Mouse (Mus musculus) CH12.LX (cell line): ENCODE measurements around the gene Cavin4. TPM values are rescaled to one million over a fixed set of nuclear protein-coding genes. Genes with fewer than 3 reads are reported as not detected.

Experiments
- DNase-seq: peaks from one replicate; pipeline ENCODE4 v3.0.0-alpha.2; 2013; ENCODE audit errors: extremely low read depth
- H3K27ac ChIP-seq: 2 replicates; pipeline ENCODE4 v1.5.1; 2012; ENCODE audit warnings: low read depth, mild to moderate bottlenecking, control low read depth, moderate library complexity; ENCODE audit not compliant: insufficient read depth
- H3K27me3 ChIP-seq: replicated peaks from 2 replicates; pipeline ENCODE3; 2012; ENCODE audit warnings: inconsistent platforms
- H3K36me3 ChIP-seq, 2 experiments: replicated peaks in 1 of 2; 2 replicates each; pipeline versions ENCODE3 to v1.6.1; 2012; ENCODE audit warnings: inconsistent platforms in 1 of 2, low read length in 1 of 2, mild to moderate bottlenecking in 1 of 2, mixed read lengths in 1 of 2, moderate library complexity in 1 of 2; ENCODE audit not compliant: control insufficient read depth in 1 of 2, insufficient read depth in 1 of 2
- H3K4me1 ChIP-seq, 2 experiments: 2 replicates each; pipeline ENCODE4 v1.6.1; 2012; ENCODE audit warnings: inconsistent platforms in 1 of 2, moderate library complexity in 1 of 2; ENCODE audit not compliant: insufficient read depth in 2 of 2, control insufficient read depth in 1 of 2
- H3K4me2 ChIP-seq: 2 replicates; pipeline ENCODE4 v1.6.1; 2012; ENCODE audit warnings: low read depth, mild to moderate bottlenecking, control low read depth; ENCODE audit not compliant: poor library complexity, insufficient read depth, severe bottlenecking
- H3K4me3 ChIP-seq, 3 experiments: fragments of 150-350 bp in 1 of 3; sonication (generic) in 1 of 3; replicated peaks in 1 of 3; 2 replicates each; pipeline versions ENCODE3 to v1.5.1; 2011 to 2012; ENCODE audit warnings: low read depth in 2 of 3, low read length in 2 of 3, mild to moderate bottlenecking in 2 of 3, moderate library complexity in 2 of 3, control low read depth in 1 of 3, improper control_type of control experiment in 1 of 3, inconsistent platforms in 1 of 3, mixed read lengths in 1 of 3; ENCODE audit not compliant: poor library complexity in 1 of 3
- H3K79me2 ChIP-seq: replicated peaks from 2 replicates; pipeline ENCODE4 v1.6.1; 2012; ENCODE audit warnings: mild to moderate bottlenecking, moderate library complexity; ENCODE audit not compliant: control insufficient read depth, poor library complexity, insufficient read depth, severe bottlenecking; ENCODE audit errors: extremely low read depth
- H3K9ac ChIP-seq: 2 replicates; pipeline ENCODE4 v1.6.1; 2012; ENCODE audit warnings: low read depth, mild to moderate bottlenecking, control low read depth, moderate library complexity; ENCODE audit not compliant: insufficient read depth
- H3K9me3 ChIP-seq: replicated peaks from 2 replicates; pipeline ENCODE3; 2012; ENCODE audit warnings: low read length, inconsistent platforms, mixed read lengths
- BHLHE40 ChIP-seq: IDR thresholded peaks from 2 replicates; pipeline ENCODE4 v1.6.1; 2011; ENCODE audit warnings: mild to moderate bottlenecking, low read depth, low read length, improper control_type of control experiment
- CTCF ChIP-seq, 2 experiments: IDR thresholded peaks in 1 of 2; conservative IDR thresholded peaks in 1 of 2; 2 replicates each; pipeline ENCODE4 v1.5.1; 2011 to 2012; ENCODE audit warnings: low read depth in 2 of 2, low read length in 2 of 2, improper control_type of control experiment in 1 of 2, inconsistent platforms in 1 of 2, mild to moderate bottlenecking in 1 of 2, moderate library complexity in 1 of 2
- EP300 ChIP-seq: IDR thresholded peaks from 2 replicates; pipeline ENCODE4 v1.6.1; 2011; ENCODE audit warnings: low read length, improper control_type of control experiment
- ETS1 ChIP-seq: conservative IDR thresholded peaks from 2 replicates; pipeline ENCODE4 v1.6.1; 2012; ENCODE audit warnings: low read depth, mild to moderate bottlenecking, inconsistent platforms, low read length, improper control_type of control experiment, moderate library complexity
- GABPA ChIP-seq: IDR thresholded peaks from 2 replicates; pipeline ENCODE4 v1.6.1; 2012; ENCODE audit warnings: low read depth, low read length, improper control_type of control experiment, inconsistent platforms; ENCODE audit not compliant: insufficient replicate concordance
- HCFC1 ChIP-seq: IDR thresholded peaks from 2 replicates; pipeline ENCODE4 v1.6.1; 2012; ENCODE audit warnings: low read depth, mild to moderate bottlenecking, inconsistent platforms, low read length, improper control_type of control experiment
- IRF4 ChIP-seq: IDR thresholded peaks from 2 replicates; pipeline ENCODE4 v1.6.1; 2014; ENCODE audit warnings: low read depth, mild to moderate bottlenecking, inconsistent platforms, low read length, improper control_type of control experiment
- JUN ChIP-seq: IDR thresholded peaks from 2 replicates; pipeline ENCODE4 v1.6.1; 2011; ENCODE audit warnings: low read depth, mild to moderate bottlenecking, low read length, improper control_type of control experiment, moderate library complexity; ENCODE audit not compliant: insufficient read depth
- JUND ChIP-seq: conservative IDR thresholded peaks from 2 replicates; pipeline ENCODE4 v1.6.1; 2011; ENCODE audit warnings: low read depth, low read length, improper control_type of control experiment
- KAT2A ChIP-seq: IDR thresholded peaks from 2 replicates; pipeline ENCODE4 v1.6.1; 2012; ENCODE audit warnings: low read length, improper control_type of control experiment, inconsistent platforms; ENCODE audit not compliant: insufficient replicate concordance
- MXI1 ChIP-seq: IDR thresholded peaks from 2 replicates; pipeline ENCODE4 v1.6.1; 2011; ENCODE audit warnings: mild to moderate bottlenecking, low read depth, low read length, improper control_type of control experiment
- PAX5 ChIP-seq: IDR thresholded peaks from 2 replicates; pipeline ENCODE4 v1.6.1; 2012; ENCODE audit warnings: low read length, inconsistent platforms, mixed read lengths
- RAD21 ChIP-seq: IDR thresholded peaks from 2 replicates; pipeline ENCODE4 v1.6.1; 2011; ENCODE audit warnings: low read depth, mild to moderate bottlenecking, low read length, improper control_type of control experiment, moderate library complexity
- SIN3A ChIP-seq: IDR thresholded peaks from 2 replicates; pipeline ENCODE4 v1.6.1; 2012; ENCODE audit warnings: low read length, improper control_type of control experiment, inconsistent platforms
- SMC3 ChIP-seq: IDR thresholded peaks from 2 replicates; pipeline ENCODE4 v1.6.1; 2011; ENCODE audit warnings: low read depth, low read length, improper control_type of control experiment
- UBTF ChIP-seq: IDR thresholded peaks from 2 replicates; pipeline ENCODE4 v1.6.1; 2012; ENCODE audit warnings: low read depth, mild to moderate bottlenecking, inconsistent platforms, low read length, improper control_type of control experiment, moderate library complexity
- ZC3H11A ChIP-seq: IDR thresholded peaks from 2 replicates; pipeline ENCODE4 v1.6.1; 2012; ENCODE audit warnings: low read depth, mild to moderate bottlenecking, inconsistent platforms, low read length, improper control_type of control experiment
- ZMIZ1 ChIP-seq: IDR thresholded peaks from 2 replicates; pipeline ENCODE4 v1.6.1; 2012; ENCODE audit warnings: low read depth, mild to moderate bottlenecking, inconsistent platforms, low read length, improper control_type of control experiment
- dilution Hi-C: fragments of 300-500 bp; cut with MboI; formaldehyde crosslinking; loops from 2 replicates; pipeline ENCODE4 v1.14.3; 2020; ENCODE audit warnings: low sequenced_read_pairs; ENCODE audit not compliant: extremely low pct_unique_long_range_greater_than_20kb, extremely low pct_ligation_motif_present
- in situ Hi-C: fragments of 300-500 bp; cut with MboI; formaldehyde crosslinking; loops from 3 replicates; pipeline ENCODE4 v1.14.3; 2019; ENCODE audit warnings: low sequenced_read_pairs, low pct_ligation_motif_present, low pct_unique_long_range_greater_than_20kb, mixed read lengths
- polyA plus RNA-seq: library from polyadenylated mRNA; unstranded; fragments of >175 nt; gene quantifications from 2 replicates; pipeline ENCODE4 v1.2.1, GENCODE M21; 2012; ENCODE audit warnings: low read depth; ENCODE audit not compliant: insufficient read length
- total RNA-seq, 2 experiments: library from RNA; depleted of rRNA; stranded (reverse); fragments of 300-350 nt in 1 of 2; fragments of >200 nt in 1 of 2; gene quantifications; 2 replicates each; pipeline ENCODE4 v1.2.3; 2012 to 2014

The Cavin4 gene
- total and polyA plus RNA-seq, 3 experiments = 0.13 to 0.26 (median 0.24) TPM

DNA sequence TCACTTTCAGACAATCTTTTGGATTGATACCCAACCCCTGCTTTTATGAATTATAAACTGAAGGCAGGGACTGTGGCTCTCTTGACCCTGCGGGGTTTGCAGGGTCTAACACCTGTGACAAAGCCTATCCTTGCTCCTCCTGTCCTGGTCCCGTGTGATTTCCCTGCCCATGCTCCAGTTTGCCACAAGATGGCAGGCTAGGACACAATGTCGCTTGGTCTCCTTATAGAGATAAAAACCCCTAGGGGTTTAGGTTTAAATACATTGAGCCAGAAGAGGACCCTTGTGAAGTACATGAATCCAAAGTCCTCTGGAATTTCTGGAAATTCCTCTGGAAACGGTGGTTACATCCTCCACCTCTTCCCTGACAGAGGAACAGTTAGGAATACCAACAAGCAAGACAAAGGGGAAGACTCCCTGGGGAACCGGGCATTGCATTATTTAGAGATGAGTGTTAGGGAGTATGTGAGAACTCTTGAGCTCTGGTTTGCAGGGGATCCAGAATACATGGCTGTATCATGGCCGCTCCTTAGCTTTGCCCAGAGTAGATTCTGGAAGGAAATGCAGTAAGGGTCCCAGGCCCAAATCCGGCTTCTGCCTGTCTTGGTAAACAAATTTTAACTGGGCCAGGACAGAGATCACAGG, 28.6 kb downstream of the Cavin4 start:
- H3K4me3 ChIP-seq = no peak overlapping the region
- in situ Hi-C loops = no loop called here
- H3K9ac ChIP-seq = no peak overlapping the region
- H3K9me3 ChIP-seq = peaks cover 4% of the 10 kb centered on the region
- H3K4me2 ChIP-seq = no peak overlapping the region
- H3K4me1 ChIP-seq = peaks cover 6 to 22% of the 10 kb centered on the region in 2 experiments; a peak in 3 of 4 replicates
- H3K79me2 ChIP-seq = no peaks in the 10 kb centered on the region
- no peaks in the 10 kb centered on the region for H3K36me3 ChIP-seq
- no peaks in the 10 kb centered on the region for H3K27me3 ChIP-seq
- DNase-seq = peak; percentile 72
- dilution Hi-C loops = no loop called here
- TF ChIP-seq ZC3H11A (peak; percentile 22), PAX5 (no peak), CTCF (conservative IDR thresholded peaks at IDR 0.05 in 1 of 2, IDR thresholded peaks at IDR 0.05 in 1 of 2; ENCODE audit: low read depth in 2 of 2, low read length in 2 of 2) (peak; percentile 40 to 82; a peak in 3 of 4 replicates), SIN3A (no peak), SMC3 (peak; percentile 72), RAD21 (peak; percentile 87), IRF4 (0 out of 2 replicates have a peak, but pooled peaks have one; percentile 14)
- no peak overlapping the region for H3K27ac ChIP-seq

DNA sequence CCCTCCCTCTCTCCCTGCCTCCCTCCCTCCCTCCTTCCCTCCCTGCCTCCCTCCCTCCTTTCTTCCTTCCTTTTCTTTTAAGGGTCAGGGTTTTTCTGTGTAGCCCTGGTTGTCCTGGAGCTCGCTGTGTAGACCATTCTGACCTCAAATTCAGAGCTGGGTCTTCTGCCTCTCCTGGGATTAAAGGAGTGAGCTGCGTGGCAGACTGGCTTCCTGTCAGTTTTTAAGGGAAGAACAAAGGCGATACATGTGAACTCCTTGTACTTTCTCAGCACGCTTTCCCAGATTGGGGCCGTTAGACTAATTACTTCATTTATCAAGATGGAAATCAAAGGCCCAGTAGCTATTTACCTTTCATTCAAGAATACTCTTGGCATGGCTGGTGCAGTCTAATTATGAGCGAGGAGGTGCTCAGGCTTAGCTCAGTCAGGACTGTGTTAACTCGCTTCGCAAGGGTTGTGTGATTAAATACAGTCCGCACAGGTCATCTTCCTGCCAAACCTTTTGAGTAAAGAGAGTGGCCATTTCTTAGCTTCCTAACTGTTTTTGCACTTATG, 29.5 kb downstream of the Cavin4 start:
- no peak for TF ChIP-seq UBTF
- no peak for TF ChIP-seq JUN
- no peak for TF ChIP-seq HCFC1
- TF ChIP-seq BHLHE40 = no peak
- no peak for TF ChIP-seq GABPA
- TF ChIP-seq RAD21 = no peak
- no peak for TF ChIP-seq SIN3A
- no peak for TF ChIP-seq ZMIZ1
- TF ChIP-seq JUND = no peak
- TF ChIP-seq MXI1 = no peak
- TF ChIP-seq KAT2A = no peak
- TF ChIP-seq ETS1 = no peak
- no peak for TF ChIP-seq EP300
- Histone ChIP-seq H3K27me3 (no peaks in the 10 kb centered on the region), H3K36me3 (no peaks in the 10 kb centered on the region), H3K4me2 (no peak overlapping the region), H3K4me3 (no peak overlapping the region), H3K27ac (no peak overlapping the region), H3K4me1 (peaks cover 6 to 22% of the 10 kb centered on the region in 2 experiments; a peak in 3 of 4 replicates), H3K79me2 (no peaks in the 10 kb centered on the region), H3K9ac (no peak overlapping the region), H3K9me3 (no peaks in the 10 kb centered on the region)
- dilution Hi-C loops (no loop called here), in situ Hi-C loops (no loop called here)
- no peak for DNase-seq
